Mouse (Mus musculus) MEL (cell line): Measurements from ENCODE around the gene Cd40lg. TPM values are rescaled to one million over a fixed set of nuclear protein-coding genes. Genes with fewer than 3 reads are reported as not detected.

Source experiments
- DNase-seq: peaks from one replicate; pipeline ENCODE4 v3.0.0; 2011; ENCODE audit warnings: low read depth, low spot score
- H3K27ac ChIP-seq: 2 replicates; pipeline ENCODE4 v1.5.1; 2012; ENCODE audit warnings: low read depth, mild to moderate bottlenecking, control low read depth, low read length, moderate library complexity; ENCODE audit not compliant: control insufficient read depth
- H3K27me3 ChIP-seq, 2 experiments: fragments of 150-350 bp in 1 of 2; sonication (generic) in 1 of 2; 2 replicates each; pipeline ENCODE4 v1.6.1; 2012; ENCODE audit warnings: low read length in 2 of 2, mild to moderate bottlenecking in 2 of 2, improper control_type of control experiment in 1 of 2, moderate library complexity in 1 of 2; ENCODE audit not compliant: insufficient read depth in 2 of 2, control insufficient read depth in 1 of 2
- H3K36me3 ChIP-seq, 2 experiments: 2 replicates each; pipeline ENCODE4 v1.6.1; 2012 to 2014; ENCODE audit warnings: low read length in 2 of 2, improper control_type of control experiment in 1 of 2, inconsistent platforms in 1 of 2, mild to moderate bottlenecking in 1 of 2; ENCODE audit not compliant: insufficient read depth in 2 of 2, control insufficient read depth in 1 of 2
- H3K4me1 ChIP-seq, 2 experiments: fragments of 150-350 bp in 1 of 2; sonication (generic) in 1 of 2; 2 replicates each; pipeline ENCODE4 v1.6.1; 2012; ENCODE audit warnings: low read length in 2 of 2, improper control_type of control experiment in 1 of 2, mild to moderate bottlenecking in 1 of 2; ENCODE audit not compliant: insufficient read depth in 2 of 2, control insufficient read depth in 1 of 2
- H3K4me3 ChIP-seq, 2 experiments: fragments of 150-350 bp in 1 of 2; sonication (generic) in 1 of 2; 2 replicates each; pipeline ENCODE4 v1.5.1; 2012; ENCODE audit warnings: low read depth in 2 of 2, low read length in 2 of 2, mild to moderate bottlenecking in 2 of 2, moderate library complexity in 2 of 2, control low read depth in 1 of 2, improper control_type of control experiment in 1 of 2; ENCODE audit not compliant: control insufficient read depth in 1 of 2, insufficient read depth in 1 of 2
- H3K79me2 ChIP-seq: 2 replicates; pipeline ENCODE4 v1.6.1; 2012; ENCODE audit warnings: mild to moderate bottlenecking, low read length, moderate library complexity; ENCODE audit not compliant: control insufficient read depth, poor library complexity, insufficient read depth
- H3K9ac ChIP-seq: 2 replicates; pipeline ENCODE4 v1.6.1; 2012; ENCODE audit warnings: low read depth, mild to moderate bottlenecking, control low read depth, low read length, moderate library complexity; ENCODE audit not compliant: control insufficient read depth, poor library complexity, severe bottlenecking
- H3K9me3 ChIP-seq: fragments of 150-350 bp; sonication (generic); replicated peaks from 2 replicates; pipeline ENCODE4 v1.6.1; 2012; ENCODE audit warnings: mild to moderate bottlenecking, low read length, improper control_type of control experiment, moderate library complexity; ENCODE audit not compliant: insufficient read depth
- BHLHE40 ChIP-seq: IDR thresholded peaks from 2 replicates; pipeline ENCODE4 v1.6.1; 2012; ENCODE audit warnings: low read depth, mild to moderate bottlenecking, inconsistent platforms, low read length, improper control_type of control experiment, borderline replicate concordance
- CHD2 ChIP-seq: IDR thresholded peaks from 2 replicates; pipeline ENCODE4 v1.6.1; 2011; ENCODE audit warnings: low read length, improper control_type of control experiment
- E2F4 ChIP-seq: IDR thresholded peaks from 2 replicates; pipeline ENCODE4 v1.6.1; 2011; ENCODE audit warnings: low read depth, low read length, improper control_type of control experiment, borderline replicate concordance
- ELF1 ChIP-seq: IDR thresholded peaks from 2 replicates; pipeline ENCODE4 v1.6.1; 2014; ENCODE audit warnings: low read depth, mild to moderate bottlenecking, inconsistent platforms, low read length, improper control_type of control experiment, moderate library complexity
- ETS1 ChIP-seq: IDR thresholded peaks from 2 replicates; pipeline ENCODE4 v1.6.1; 2012; ENCODE audit warnings: low read depth, mild to moderate bottlenecking, inconsistent platforms, low read length, improper control_type of control experiment, moderate library complexity
- GABPA ChIP-seq: IDR thresholded peaks from 2 replicates; pipeline ENCODE4 v1.6.1; 2012; ENCODE audit warnings: low read depth, mild to moderate bottlenecking, inconsistent platforms, low read length, improper control_type of control experiment, moderate library complexity
- GATA1 ChIP-seq: IDR thresholded peaks from 2 replicates; pipeline ENCODE4 v1.6.1; 2011; ENCODE audit warnings: low read depth, low read length, improper control_type of control experiment
- KAT2A ChIP-seq: conservative IDR thresholded peaks from 2 replicates; pipeline ENCODE4 v1.6.1; 2012; ENCODE audit warnings: low read depth, low read length, improper control_type of control experiment, inconsistent platforms
- MAFK ChIP-seq: IDR thresholded peaks from 2 replicates; pipeline ENCODE4 v1.6.1; 2011; ENCODE audit warnings: low read depth, mild to moderate bottlenecking, low read length, improper control_type of control experiment, borderline replicate concordance
- MAX ChIP-seq: IDR thresholded peaks from 2 replicates; pipeline ENCODE4 v1.6.1; 2011; ENCODE audit warnings: low read length, improper control_type of control experiment
- MAZ ChIP-seq: IDR thresholded peaks from 2 replicates; pipeline ENCODE4 v1.6.1; 2012; ENCODE audit warnings: low read depth, mild to moderate bottlenecking, inconsistent platforms, low read length, improper control_type of control experiment
- MYB ChIP-seq: IDR thresholded peaks from 2 replicates; pipeline ENCODE4 v1.6.1; 2011; ENCODE audit warnings: mild to moderate bottlenecking, low read depth, low read length, improper control_type of control experiment
- NELFE ChIP-seq: IDR thresholded peaks from 2 replicates; pipeline ENCODE4 v1.6.1; 2011; ENCODE audit warnings: low read depth, low read length, improper control_type of control experiment
- POLR2A ChIP-seq, 2 experiments: IDR thresholded peaks; 2 replicates each; pipeline ENCODE4 v1.6.1; 2011 to 2012; ENCODE audit warnings: low read length in 2 of 2, mild to moderate bottlenecking in 2 of 2, control low read depth in 1 of 2, improper control_type of control experiment in 1 of 2, low read depth in 1 of 2, moderate library complexity in 1 of 2; ENCODE audit not compliant: control insufficient read depth in 1 of 2, insufficient read depth in 1 of 2, poor library complexity in 1 of 2
- POLR2AphosphoS5 ChIP-seq: IDR thresholded peaks from 2 replicates; pipeline ENCODE4 v1.6.1; 2012; ENCODE audit warnings: low read depth, borderline replicate concordance, mild to moderate bottlenecking, inconsistent platforms, low read length, moderate library complexity, mixed read lengths
- RAD21 ChIP-seq: IDR thresholded peaks from 2 replicates; pipeline ENCODE4 v1.6.1; 2011; ENCODE audit warnings: mild to moderate bottlenecking, low read depth, low read length, improper control_type of control experiment
- SMC3 ChIP-seq: IDR thresholded peaks from 2 replicates; pipeline ENCODE4 v1.6.1; 2011; ENCODE audit warnings: low read depth, low read length, improper control_type of control experiment
- TAL1 ChIP-seq: IDR thresholded peaks from 2 replicates; pipeline ENCODE4 v1.6.1; 2012; ENCODE audit warnings: mild to moderate bottlenecking, inconsistent platforms, low read length, moderate library complexity, mixed read lengths
- TCF12 ChIP-seq: IDR thresholded peaks from 2 replicates; pipeline ENCODE4 v1.6.1; 2014; ENCODE audit warnings: low read depth, mild to moderate bottlenecking, inconsistent platforms, low read length, improper control_type of control experiment, moderate library complexity
- UBTF ChIP-seq: IDR thresholded peaks from 2 replicates; pipeline ENCODE4 v1.6.1; 2012; ENCODE audit warnings: low read depth, mild to moderate bottlenecking, inconsistent platforms, low read length, improper control_type of control experiment, moderate library complexity, borderline replicate concordance; ENCODE audit not compliant: insufficient read depth
- USF1 ChIP-seq: IDR thresholded peaks from 2 replicates; pipeline ENCODE4 v1.6.1; 2014; ENCODE audit warnings: low read depth, mild to moderate bottlenecking, inconsistent platforms, low read length, improper control_type of control experiment, moderate library complexity
- ZKSCAN1 ChIP-seq: IDR thresholded peaks from 2 replicates; pipeline ENCODE4 v1.6.1; 2012; ENCODE audit warnings: low read depth, mild to moderate bottlenecking, inconsistent platforms, low read length, improper control_type of control experiment, moderate library complexity
- polyA plus RNA-seq, 2 experiments: library from polyadenylated mRNA; stranded (reverse) in 1 of 2; unstranded in 1 of 2; fragments of >175 nt in 1 of 2; fragments of >200 nt in 1 of 2; gene quantifications; 2 replicates each; pipeline versions ENCODE4 v1.2.1 to v1.2.4; 2012; ENCODE audit warnings: low replicate concordance in 2 of 2, low read depth in 1 of 2; ENCODE audit not compliant: insufficient read length in 2 of 2, insufficient read depth in 1 of 2, missing spikeins in 1 of 2
- total RNA-seq: library from RNA; depleted of rRNA; stranded (reverse); fragments of 300-350 nt; gene quantifications from 2 replicates; pipeline ENCODE4 v1.2.3, GENCODE M21; 2012; rRNA removed

The Cd40lg gene
- total and polyA plus RNA-seq, 3 experiments, result not detected

- H3K27me3 ChIP-seq, result no peaks in the 10 kb centered on the region
- TF ChIP-seq UBTF (no peak), SMC3 (no peak), GABPA (no peak), MAZ (no peak), MAX (no peak), RAD21 (peak; percentile 2), USF1 (no peak)
- TF ChIP-seq, all 39 proteins: peak for 1
- Histone ChIP-seq H3K4me3 (no peak overlapping the region), H3K9me3 (no peaks in the 10 kb centered on the region), H3K79me2 (no peaks in the 10 kb centered on the region), H3K27ac (no peak overlapping the region), H3K4me1 (no peaks in the 10 kb centered on the region), H3K9ac (no peak overlapping the region), H3K36me3 (no peaks in the 10 kb centered on the region)
- no peak for DNase-seq
Measured at GRCm38 (mm10) chrX:57260744-57261143, 48.8 kb downstream of the Cd40lg start.

GRCm38 (mm10) chrX:57263515-57263914 is 51.6 kb downstream of the Cd40lg start:
- Histone ChIP-seq H3K36me3 (no peaks in the 10 kb centered on the region), H3K27me3 (no peaks in the 10 kb centered on the region)
- TF ChIP-seq ELF1 (no peak), ETS1 (no peak), NELFE (no peak), MAFK (no peak), TAL1 (no peak), USF1 (no peak), ZKSCAN1 (no peak), POLR2AphosphoS5 (no peak), E2F4 (no peak), GABPA (no peak), MYB (no peak), GATA1 (no peak), KAT2A (no peak), POLR2A (IDR thresholded peaks at IDR 0.05; ENCODE audit: control insufficient read depth in 1 of 2, insufficient read depth in 1 of 2, low read depth in 1 of 2, low read length in 2 of 2, poor library complexity in 1 of 2) (no peak), BHLHE40 (no peak), TCF12 (no peak), CHD2 (no peak)
- TF ChIP-seq, all 39 proteins: peak for 0
- H3K9me3 ChIP-seq, result no peaks in the 10 kb centered on the region
- no peak overlapping the region for H3K9ac ChIP-seq
- no peaks in the 10 kb centered on the region for H3K4me1 ChIP-seq
- H3K79me2 ChIP-seq, result no peaks in the 10 kb centered on the region
- no peak for DNase-seq
- no peak overlapping the region for H3K4me3 ChIP-seq
- H3K27ac ChIP-seq, result no peak overlapping the region

Other genes starting within 250 kb of the Cd40lg start
- gene Brs3, start 169.1 kb upstream of the Cd40lg start, total RNA-seq, result not detected in 2 replicates
- not detected for gene Brs3, start 169.1 kb upstream of the Cd40lg start, polyA plus RNA-seq
- 27.8 and 27.9 TPM in 2 replicates for gene Htatsf1, start 158.6 kb upstream of the Cd40lg start, total RNA-seq
- 10 to 100 TPM in 1 of 2 experiments, not detected in 1; 30.0 TPM for gene Htatsf1, start 158.6 kb upstream of the Cd40lg start, polyA plus RNA-seq
- gene Vgll1, start 124.0 kb upstream of the Cd40lg start, total RNA-seq, result not detected in 2 replicates
- gene Vgll1, start 124.0 kb upstream of the Cd40lg start, polyA plus RNA-seq, result not detected
- gene Arhgef6, start 126.6 kb downstream of the Cd40lg start, total RNA-seq, result 1.1 and 1.9 TPM in 2 replicates
- 1 to 10 TPM in 1 of 2 experiments, not detected in 1; 3.3 TPM for gene Arhgef6, start 126.6 kb downstream of the Cd40lg start, polyA plus RNA-seq
- 35.6 and 47.0 TPM in 2 replicates for gene Rbmx, start 180.9 kb downstream of the Cd40lg start, total RNA-seq
- 10 to 100 TPM; 53.1 to 61.1 TPM for gene Rbmx, start 180.9 kb downstream of the Cd40lg start, polyA plus RNA-seq
- not detected in 2 replicates for gene Gm364, start 197.0 kb downstream of the Cd40lg start, total RNA-seq
- not detected for gene Gm364, start 197.0 kb downstream of the Cd40lg start, polyA plus RNA-seq